Mouse (Mus musculus): ENCODE data around the gene Ushbp1.
"Not testable (repeated sequence)": the region's sequence is repeated elsewhere in the genome, so short reads cannot be mapped to it uniquely, and the experiment has no call there.

Ushbp1 gene

DNA sequence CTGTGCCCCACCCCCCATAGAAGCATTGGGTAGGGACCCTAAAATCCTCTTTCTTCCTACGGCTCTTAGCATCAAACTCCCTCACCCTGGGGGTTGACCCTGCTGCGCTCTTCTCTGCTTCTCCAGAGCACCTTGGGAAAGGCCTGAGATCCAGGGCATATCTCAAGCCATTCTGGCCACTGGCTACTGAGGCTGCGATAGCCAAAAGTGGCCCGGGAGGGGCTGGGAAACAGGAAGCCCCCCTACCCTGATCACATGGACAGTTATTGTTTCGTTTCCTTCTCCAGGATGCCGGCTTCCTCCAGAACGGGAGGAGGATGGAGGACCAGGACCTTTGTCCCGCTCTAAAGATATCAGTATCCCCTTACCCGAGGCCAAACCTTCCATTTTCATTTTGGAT is at the start of gene Ushbp1:
Ushbp1 (minus strand) TSS at position 174 of the 400 bp plus-strand sequence.
- DNase-seq = peak; percentile 66

DNA sequence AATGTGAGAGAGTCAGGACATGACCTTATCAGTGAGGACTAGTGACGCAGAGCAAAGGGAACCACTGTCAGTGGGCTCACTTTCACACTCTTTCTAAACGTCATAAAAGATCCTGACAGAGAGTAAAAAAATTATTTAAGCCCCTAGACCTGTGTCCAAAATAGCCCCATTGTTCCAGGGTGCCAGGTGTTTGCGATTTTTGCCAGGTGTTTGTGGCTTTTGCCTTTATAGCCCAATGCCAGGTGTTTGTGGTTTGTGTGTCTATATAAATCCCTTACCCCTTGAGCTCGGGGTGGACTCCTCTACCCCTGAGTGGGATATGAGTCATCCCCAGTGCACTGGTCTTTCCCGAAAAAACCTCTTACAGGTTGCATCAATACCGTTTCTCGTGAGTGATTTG is 49.5 kb upstream of the Ushbp1 start:
- no peak for DNase-seq

DNA sequence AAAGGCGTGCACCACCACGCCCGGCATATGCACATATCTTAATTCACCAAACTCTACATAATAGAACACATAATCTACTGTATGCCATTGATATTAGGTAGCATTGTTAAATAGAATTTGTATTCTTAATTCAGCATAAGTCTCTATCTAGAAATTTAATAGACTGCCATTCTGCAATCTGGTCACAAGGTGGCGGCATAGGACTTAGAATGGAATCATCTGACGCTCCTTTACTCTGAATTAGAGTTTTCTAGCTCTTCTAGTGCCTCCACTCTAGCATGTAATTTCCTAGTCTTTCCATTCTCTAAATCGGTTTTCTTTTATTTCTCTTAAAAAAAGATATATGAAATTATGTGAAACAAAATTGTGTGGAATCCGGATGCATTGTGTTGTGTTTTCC is 45.8 kb upstream of the Ushbp1 start:
- DNase-seq = peak; percentile 48

DNA sequence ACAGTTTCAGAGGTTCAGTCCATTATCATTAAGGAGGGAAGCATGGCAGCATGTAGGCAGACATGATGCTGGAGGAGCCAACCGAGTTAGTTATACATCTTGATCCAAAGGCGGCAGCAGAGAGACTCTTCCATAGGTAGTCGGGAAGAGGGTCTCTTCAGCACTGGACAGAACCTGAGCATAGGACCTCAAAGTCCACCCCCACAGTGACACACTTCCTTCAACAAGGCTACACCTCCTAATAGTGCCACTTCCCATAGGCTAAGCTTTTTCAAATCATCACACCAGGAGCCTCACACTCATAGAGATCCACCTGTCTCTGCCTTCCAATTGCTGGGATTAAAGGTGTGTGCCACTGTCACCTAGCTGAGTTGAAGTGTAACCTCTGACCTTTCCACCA is 41.4 kb upstream of the Ushbp1 start:
- DNase-seq = no peak

DNA sequence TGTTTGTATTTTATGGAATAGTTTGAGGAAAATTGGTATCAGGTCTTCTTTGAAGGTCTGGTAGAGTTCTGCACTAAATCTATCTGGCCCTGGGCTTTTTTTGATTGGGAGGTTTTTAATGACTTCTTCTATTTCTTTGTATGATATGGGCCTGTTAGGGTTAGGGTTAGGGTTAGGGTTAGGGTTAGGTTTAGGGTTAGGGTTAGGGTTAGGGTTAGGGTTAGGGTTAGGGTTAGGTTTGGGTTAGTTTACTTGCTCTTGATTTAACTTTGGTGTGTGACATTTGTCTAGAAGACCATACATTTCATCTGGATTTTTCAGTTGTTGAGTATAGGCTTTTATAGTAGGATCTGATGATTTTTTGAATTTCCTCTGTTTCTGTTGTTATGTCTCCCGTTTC is 37.3 kb upstream of the Ushbp1 start:
- DNase-seq = not testable (repeated sequence)

DNA sequence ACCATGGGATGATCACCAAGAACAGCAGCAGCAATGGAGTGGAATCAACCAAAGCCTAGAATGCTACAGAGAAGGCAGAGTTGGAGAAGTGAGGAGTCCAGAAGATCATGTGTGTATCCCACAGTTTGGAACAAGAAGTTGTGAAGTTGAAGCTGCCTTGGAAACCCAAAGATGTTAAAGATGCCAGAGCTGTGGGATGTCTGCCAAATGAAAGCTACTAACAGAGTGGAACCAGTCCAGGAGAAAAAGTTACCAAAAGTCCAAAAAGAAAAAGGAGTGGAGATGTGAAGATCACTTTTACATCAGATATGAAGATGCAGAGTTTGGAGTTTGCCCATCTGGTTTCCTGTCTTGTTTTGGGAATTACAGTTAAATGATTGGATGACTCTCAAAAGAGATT is 26.5 kb upstream of the Ushbp1 start:
- no peak for DNase-seq

DNA sequence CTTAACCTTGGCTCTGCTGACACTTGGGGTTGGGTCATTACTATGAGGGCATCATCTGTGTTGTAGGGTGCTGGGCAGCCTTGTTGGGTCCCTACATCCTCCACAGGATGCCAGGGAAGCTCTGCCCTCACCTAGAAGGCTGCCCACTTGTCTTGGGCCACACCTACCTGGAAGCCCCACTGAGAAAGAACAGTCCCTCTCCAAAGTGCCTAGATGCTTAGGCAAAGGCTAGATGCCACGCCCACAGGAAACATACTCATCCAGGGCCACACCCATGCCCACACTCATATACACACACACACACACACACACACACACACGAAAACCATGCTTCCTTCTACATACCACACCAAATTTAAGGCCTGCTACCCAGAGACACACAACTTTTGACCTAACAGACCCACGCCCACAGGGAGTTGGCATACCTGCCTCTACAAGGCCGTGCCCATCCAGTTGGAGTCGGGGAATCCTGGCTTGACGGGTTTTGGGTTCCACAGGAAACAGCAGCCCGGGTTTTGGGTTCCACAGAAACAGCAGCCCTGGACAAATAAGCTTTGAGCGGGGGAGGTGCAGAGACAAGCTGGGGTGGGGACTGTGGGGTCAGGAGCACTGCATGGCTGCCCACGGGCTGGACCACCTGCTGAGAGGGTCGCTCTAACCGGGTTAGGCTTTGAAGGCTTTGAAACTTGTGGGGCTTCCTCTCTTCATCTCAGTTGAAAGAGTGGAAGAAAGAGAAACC is 16.1 kb upstream of the Ushbp1 start:
- DNase-seq = no peak

DNA sequence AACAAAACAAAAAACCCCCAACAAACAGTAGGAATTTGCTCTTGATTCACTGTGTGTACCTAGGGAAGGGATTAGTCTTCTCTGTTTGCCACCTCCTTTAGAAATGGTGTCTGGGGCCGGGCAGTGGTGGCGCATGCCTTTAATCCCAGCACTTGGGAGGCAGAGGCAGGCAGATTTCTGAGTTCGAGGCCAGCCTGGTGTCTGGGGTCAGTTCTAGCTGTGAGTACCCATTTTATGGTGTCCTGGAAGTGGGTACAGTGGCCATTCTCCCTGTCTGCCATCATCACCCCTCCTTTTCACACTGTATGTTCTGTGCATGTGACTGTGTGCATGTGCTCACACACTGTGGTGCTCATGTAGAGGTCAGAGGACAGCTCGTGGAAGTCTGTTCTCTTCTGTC is 12.6 kb upstream of the Ushbp1 start:
- DNase-seq = no peak

DNA sequence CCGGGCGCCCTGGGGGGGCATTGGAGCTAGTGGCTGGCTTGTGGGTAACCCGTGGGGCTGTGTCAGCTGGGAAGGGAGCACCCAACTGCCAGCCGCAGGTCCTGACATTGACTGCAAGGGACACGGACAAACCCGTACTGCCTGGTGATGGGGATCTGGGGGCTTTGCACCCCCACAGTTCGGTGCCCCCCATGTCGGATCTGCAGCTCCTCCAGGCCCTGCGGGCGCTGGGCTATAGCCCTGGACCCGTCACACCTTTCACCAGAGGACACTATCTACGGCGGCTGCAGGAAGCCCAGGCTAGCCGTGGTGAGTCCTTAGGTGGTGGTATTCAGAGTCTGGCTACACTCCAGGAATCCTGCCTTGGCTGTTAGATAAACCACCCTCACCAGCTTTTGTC is 11.8 kb upstream of the Ushbp1 start:
- no peak for DNase-seq

DNA sequence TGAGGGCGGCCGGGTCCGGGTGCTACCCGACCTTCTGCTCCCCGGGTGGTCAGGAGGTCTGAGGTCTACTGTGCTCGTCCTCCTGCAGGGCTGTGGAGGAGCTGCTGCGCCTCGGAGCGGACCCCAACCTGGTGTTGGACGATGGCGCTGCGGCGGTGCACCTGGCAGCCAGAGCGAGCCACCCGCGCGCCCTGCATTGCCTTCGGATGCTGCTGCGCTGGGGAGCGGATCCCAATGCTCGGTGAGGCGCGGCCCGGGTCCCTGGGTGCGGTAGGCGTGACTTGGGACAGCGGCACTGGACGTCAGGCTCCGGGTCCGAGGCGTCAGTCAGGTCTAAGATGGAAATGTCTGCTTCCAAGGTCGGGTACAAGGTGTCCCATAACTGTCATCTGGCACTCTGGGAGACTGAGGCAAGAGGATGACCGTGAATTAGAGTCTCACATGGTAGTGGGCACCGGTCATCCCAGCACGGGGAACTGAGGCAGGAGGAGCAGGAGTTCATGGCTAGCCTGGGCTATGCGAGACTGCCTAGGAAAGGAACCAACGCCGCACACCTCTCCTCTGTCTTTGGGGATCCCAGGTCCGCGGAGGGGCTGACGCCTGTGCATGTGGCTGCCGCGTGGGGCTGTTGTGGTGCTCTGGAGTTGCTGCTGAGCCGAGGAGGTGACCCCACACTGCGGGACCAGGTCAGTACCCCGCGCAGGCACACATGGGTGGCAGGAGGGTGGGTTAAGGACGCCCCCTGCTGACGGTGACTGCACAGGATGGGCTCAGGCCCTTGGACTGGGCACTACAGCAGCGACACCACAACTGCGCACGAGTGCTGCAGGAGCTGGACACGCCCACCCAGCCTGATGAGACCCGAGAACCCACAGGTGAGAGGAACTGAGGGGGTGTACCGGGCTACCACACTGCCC is 10.8 kb upstream of the Ushbp1 start:
- peak; percentile 80 for DNase-seq

DNA sequence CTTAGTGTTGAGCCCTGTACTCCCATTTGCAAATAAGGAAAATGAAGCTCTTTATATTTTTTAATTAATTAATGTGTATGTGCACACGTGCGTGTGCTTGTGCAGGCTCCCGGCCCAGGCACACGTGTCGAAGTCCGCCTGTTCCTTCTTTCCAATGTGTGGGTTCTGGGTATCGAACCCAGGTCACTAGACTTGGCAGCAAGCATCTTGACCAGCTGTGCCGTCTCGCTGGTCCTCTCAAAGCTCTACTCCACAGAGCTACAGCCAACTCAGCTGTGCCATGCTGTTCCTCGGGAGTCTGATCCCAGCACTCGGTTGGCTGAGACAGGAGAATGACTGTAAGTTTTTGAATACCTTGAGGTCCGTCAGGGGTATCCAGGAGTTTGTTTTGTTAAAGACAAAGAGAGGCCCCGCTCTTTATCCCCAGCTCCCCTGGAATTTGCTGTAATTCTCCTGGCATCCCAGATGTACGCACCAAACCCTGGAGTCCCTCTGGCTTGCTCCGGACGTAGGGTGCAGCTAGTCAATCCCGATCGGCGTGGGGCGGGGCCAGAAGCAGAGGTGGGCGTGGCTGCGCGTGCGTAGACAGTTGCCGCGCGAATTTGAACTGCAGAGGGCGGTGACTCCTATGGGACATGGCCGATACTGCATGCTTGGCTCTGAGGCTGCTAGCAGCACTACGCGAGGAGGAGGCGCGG is 9.9 kb upstream of the Ushbp1 start, which contains the start of gene Ankle1:
Ankle1 (plus strand) TSS at position 610 of the 698 bp plus-strand sequence.
- DNase-seq = peak; percentile 98

DNA sequence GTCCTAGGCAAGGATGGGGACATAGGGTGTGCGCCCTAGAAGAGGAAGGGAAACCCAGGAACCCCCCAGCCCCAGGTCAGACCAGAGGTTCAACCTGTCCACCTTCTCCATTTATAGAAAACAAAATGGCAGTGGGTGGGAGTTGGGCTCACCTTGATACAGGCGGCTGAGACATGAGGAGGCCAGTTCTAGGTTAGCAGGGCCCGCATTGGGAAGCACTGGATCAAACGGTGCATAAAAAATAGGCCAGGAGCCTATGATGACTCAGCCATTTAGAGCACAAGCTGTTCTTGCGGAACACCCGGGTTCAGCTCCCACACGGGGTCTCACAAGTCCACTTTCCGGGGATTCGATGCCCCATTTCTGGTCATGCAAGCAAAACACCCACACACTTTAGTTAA is 9.3 kb upstream of the Ushbp1 start:
- peak; percentile 74 for DNase-seq

DNA sequence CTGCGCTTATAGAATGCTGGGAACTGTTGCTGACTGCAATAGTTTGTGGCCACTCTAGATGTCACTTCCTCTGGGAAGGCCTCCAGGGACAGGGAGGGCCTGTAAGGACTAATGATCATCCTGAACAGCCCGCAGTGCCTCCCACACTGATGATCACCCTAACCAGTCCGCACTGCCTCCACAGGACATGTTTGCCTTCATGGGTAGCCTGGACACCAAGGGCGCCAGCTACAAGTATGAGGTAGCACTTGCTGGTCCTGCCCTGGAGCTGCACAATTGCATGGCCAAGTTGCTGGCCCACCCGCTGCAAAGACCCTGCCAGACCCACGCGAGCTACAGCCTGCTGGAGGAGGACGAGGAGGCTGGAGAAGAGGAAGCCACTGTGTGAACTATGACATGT is 8.4 kb upstream of the Ushbp1 start:
- no peak for DNase-seq

DNA sequence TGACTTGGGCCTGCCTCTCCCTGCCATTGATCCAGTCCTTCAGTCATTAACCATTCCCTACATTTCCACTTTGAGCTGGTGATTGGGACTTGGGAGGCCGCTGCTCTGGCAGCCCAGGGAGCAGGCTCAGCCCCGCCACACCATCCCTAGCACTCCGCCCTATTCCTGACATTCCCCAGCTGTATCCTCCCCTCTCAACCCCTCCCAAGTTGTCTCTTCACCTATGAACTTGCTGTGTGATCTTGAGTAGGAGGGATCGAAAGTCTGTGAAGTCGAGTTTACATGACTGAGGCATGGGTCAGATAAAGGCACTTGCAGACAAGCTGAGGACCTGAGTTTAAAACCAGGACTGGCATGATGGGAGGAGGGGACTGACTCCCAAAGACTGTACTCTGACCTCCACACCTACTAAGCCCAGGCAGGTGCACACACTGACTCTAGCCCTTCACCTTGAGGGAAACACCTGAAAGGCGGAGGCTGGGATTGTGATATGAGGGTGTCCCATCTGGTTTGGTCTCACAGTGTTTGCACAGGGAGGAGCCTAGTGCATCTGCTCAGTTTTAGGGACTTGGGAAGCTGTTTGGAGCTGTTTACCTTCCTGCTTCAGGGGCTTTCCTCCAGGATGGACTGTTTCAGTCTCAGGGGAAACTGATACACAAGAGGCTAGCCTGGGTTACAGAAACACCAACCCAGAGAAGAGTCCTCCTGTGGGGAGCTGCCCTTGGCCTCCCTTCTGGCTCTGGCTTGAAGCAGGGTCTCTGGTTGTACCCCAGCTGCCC is 7.7 kb upstream of the Ushbp1 start:
- no peak for DNase-seq

DNA sequence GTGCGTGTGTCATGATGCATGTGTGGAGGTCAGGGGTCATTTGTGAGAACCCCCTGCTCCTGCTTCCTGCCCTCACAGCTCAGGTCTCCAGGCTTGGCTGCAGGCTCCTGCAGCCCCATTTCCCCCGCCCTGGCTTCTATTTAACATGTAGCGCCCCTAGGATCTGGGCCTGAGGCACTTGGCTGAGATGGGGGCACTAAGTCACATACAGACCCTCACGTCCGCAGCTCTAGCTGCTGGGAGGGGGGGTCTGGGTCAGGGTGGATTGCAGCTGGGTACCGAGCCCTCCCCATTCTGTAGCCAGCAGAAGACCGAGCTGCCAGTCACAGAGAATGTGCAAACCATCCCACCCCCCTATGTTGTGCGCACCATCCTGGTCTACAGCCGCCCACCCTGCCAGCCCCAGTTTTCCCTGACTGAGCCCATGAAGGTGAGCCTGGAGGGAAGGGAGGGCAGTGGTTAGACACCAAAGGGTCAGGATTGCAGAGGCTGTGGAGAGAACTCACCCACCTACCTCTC is 6.9 kb upstream of the Ushbp1 start:
- no peak for DNase-seq

DNA sequence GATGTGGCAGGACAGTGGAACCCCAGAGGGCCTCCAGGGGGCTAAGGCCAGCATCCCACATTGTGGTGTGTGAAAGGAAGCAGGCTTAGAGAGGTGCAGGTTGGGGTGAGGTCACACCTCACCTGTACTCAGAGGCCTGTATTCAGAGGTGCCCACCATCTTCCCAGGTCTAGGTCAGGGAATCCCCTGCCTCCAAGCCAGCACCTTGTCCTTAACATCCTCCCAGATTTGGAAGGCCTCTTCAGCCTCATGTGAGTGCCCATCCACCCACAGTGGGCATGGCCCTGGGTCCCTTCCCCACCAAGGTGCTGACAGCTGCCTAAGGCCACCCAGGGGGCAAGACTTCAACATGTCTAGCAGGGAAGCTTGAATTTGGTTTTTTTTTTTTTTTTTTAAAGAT is 5.9 kb upstream of the Ushbp1 start:
- no peak for DNase-seq

DNA sequence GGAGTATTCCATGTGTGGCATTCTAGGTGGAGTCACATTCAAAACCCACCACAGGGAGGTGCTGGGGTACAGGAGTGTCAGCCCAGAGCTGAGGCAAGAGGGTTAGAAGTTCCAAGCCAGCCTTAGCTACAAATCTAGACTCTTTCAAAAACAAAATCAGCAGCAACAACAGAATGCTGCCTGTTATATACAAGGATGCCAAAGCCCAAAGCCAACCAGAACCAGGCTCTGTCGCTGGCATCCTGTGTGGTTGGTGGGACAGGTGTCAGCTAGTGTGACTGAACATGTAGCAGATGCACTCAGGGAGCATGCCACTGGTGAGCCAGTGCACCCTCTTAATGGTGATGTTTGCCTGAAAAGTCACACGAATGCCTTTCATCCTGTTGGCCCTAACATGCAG is 5.2 kb upstream of the Ushbp1 start:
- no peak for DNase-seq

DNA sequence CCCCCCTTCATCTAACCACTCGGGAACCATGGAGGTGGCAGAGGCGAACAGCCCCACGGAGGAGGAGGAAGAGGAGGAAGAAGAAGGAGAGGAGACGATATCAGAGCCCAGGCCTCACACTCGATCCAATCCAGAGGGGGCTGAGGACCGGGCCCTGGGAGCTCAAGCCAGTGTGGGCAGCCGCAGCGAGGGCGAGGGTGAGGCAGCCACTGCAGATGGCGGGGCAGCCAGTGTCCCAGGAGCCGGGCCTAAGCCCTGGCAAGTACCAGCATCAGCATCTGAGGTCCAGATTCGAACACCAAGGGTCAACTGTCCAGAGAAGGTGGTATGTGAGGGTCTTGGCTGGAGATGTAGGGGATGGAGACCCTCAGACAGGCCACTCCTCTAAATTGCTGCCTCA is 2.1 kb upstream of the Ushbp1 start:
- no peak for DNase-seq

DNA sequence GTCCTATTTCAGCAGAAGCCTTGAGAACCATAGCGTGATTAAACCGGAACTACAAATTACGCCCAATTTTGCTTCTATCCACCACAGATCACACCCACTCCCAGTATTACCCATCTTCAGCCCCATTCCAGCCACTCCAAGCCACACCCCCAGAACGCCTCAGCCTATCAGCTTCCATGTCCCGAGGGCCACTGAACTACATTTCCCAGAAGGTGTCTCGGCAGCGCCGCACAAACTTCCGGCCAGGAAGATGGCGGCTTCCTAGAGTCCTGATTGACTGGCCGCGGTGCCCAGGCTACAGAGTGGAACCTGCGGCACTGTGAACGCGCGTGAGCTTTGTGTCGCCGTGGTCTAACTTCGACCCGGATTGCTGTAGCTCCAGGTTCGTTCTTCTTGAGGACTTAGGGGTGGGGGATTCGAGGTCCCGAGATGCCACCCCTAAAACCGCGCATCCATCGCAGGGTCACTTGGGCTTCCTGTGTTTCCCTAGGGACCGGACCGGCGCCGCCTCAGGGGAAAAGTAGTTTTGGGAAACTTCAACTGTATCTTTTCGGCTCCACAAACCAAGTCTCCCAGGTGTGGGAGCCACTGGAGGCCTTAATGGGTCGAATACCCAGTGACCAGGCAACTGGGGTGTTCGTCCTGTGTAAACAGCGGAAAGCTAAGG is 1.2 kb upstream of the Ushbp1 start, which contains the start of gene Babam1:
Babam1 (plus strand) TSS at position 223 of the 667 bp plus-strand sequence.
- peak; percentile 98 for DNase-seq

DNA sequence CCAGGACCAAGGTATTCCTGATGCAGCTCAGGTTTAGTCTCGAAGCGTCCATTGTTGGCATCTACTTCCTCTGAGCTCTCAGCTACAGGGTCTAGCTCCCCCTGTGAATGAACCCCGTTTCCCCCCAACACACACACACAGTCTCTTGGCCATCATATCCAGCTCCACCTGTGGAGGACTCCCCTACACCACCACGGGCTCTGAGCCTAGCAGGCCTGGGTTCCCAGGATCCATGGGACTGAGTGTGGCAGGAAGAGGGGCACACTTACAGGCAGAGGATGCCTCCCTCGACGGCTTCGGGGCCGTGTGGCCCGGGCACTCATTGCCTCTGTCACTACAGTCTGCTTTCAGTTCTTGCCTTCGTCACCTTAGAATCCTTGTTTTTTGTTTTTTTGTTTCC is 531 bp downstream of the Ushbp1 start:
- DNase-seq = peak; percentile 19

DNA sequence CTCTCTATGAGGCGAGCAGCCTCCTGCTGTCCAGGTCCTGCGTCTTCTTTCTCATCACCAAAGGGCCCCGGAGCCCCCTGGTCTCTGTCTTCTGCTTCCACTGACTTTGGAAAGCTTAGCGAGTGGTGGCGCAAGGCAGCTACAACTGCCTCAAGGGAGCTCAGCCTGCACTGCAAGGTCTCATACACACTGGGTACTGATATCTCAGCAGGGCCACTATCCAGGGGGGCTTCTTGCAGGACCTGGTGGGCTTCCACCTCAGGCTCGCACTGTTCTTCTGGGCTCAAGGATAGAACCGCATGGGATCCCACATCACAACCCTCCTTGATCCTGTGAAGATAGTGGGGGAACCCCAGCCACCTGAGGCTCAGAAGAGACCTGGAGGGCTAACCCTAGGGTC is 1.1 kb downstream of the Ushbp1 start:
- DNase-seq = peak; percentile 14

DNA sequence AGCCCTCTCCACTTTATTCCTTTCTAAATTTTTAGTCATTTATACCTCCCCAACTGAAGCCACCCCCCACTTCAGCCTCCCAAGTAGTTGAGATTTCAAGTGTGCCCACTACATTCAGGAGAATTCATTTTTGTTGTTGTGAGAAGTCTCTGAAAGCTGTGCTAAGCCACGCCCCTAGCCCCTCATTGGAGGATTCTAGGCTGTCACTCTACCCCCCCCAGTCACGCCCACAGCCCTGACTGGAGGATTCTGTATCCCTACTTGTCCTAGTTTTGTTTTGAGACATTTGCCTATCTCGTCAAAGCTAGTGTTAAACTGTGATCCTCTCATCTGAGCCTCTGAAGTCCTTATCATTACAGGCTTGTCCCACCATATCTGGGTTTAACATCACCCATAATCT is 2.7 kb downstream of the Ushbp1 start:
- peak; percentile 45 for DNase-seq

Measured in kidney, adult 9 months (tissue).